Mouse (Mus musculus) small intestine, adult 2 months (tissue): Measurements from ENCODE around the gene Snd1. TPM values are rescaled to one million over a fixed set of nuclear protein-coding genes. Genes with fewer than 3 reads are reported as not detected.

Experiments
- H3K27ac ChIP-seq: fragments of 200-500 bp; 2 replicates; pipeline ENCODE4 v1.5.1; 2012; ENCODE audit warnings: low read depth, low read length, control low read depth, inconsistent platforms; ENCODE audit not compliant: insufficient read depth
- H3K27me3 ChIP-seq: fragments of 200-500 bp; 2 replicates; pipeline ENCODE4 v1.6.1; 2012; ENCODE audit warnings: mild to moderate bottlenecking, moderate library complexity, low read length, inconsistent platforms; ENCODE audit not compliant: control insufficient read depth, insufficient read depth
- H3K36me3 ChIP-seq: fragments of 200-500 bp; 2 replicates; pipeline ENCODE4 v1.6.1; 2012; ENCODE audit warnings: mild to moderate bottlenecking, low read length, control low read depth, inconsistent platforms; ENCODE audit not compliant: control insufficient read depth, insufficient read depth
- H3K4me1 ChIP-seq: fragments of 200-500 bp; 2 replicates; pipeline ENCODE4 v1.6.1; 2012; ENCODE audit warnings: low read length, inconsistent platforms, mixed read lengths; ENCODE audit not compliant: control insufficient read depth, insufficient read depth, insufficient read length
- H3K4me3 ChIP-seq: fragments of 200-500 bp; 2 replicates; pipeline ENCODE4 v1.5.1; 2012; ENCODE audit warnings: low read depth, mild to moderate bottlenecking, control low read depth, inconsistent platforms, low read length, moderate library complexity
- CTCF ChIP-seq: fragments of 200-500 bp; IDR thresholded peaks from 2 replicates; pipeline ENCODE4 v1.5.1; 2012; ENCODE audit warnings: low read depth, mild to moderate bottlenecking, control low read depth, inconsistent platforms, low read length, moderate library complexity, mixed read lengths; ENCODE audit not compliant: insufficient replicate concordance, insufficient read length; ENCODE audit errors: extremely low read depth
- POLR2A ChIP-seq: fragments of 200-500 bp; IDR thresholded peaks from 2 replicates; pipeline ENCODE4 v1.6.1; 2012; ENCODE audit warnings: low read depth, mild to moderate bottlenecking, control low read depth, inconsistent platforms, low read length, moderate library complexity
- WGBS: fragments of 180-500 bp; shearing (Covaris S2); methylation state at CpG from one replicate; pipeline ENCODE4 v1.1.7; 2018; 5-methylcytosine and 5-hydroxymethylcytosine counted together
- polyA plus RNA-seq: library from polyadenylated mRNA; depleted of rRNA; stranded (reverse); fragments of >200 nt; gene quantifications from 2 replicates; pipeline ENCODE4 v1.2.3, GENCODE M21; 2012

Gene Snd1
- polyA plus RNA-seq, 1 experiment, result 77.7 TPM

- Histone ChIP-seq H3K27me3 (no peaks in the 10 kb centered on the region), H3K27ac (no peak overlapping the region), H3K36me3 (peaks cover 1% of the 10 kb centered on the region; the same call in 1 of the 2 replicates), H3K4me1 (no peaks in the 10 kb centered on the region), H3K4me3 (no peak overlapping the region)
- TF ChIP-seq CTCF (no peak), POLR2A (no peak)
- 56% methylated on average over 5 of the region's 5 CpGs for WGBS
Observed at GRCm38 (mm10) chr6:28733884-28734647, 259.1 kb downstream of the Snd1 start.

GRCm38 (mm10) chr6:28735116-28735515 is 260.2 kb downstream of the Snd1 start:
- H3K27ac ChIP-seq, result no peak overlapping the region
- no peak for TF ChIP-seq CTCF
- whole genome bisulfite sequencing, result 38% methylated on average over 9 of the region's 9 CpGs
- H3K27me3 ChIP-seq, result no peaks in the 10 kb centered on the region
- no peak overlapping the region for H3K4me3 ChIP-seq
- no peaks in the 10 kb centered on the region for H3K4me1 ChIP-seq
- H3K36me3 ChIP-seq, result peaks cover 1% of the 10 kb centered on the region; the same call in 1 of the 2 replicates

GRCm38 (mm10) chr6:28736665-28737064 is 261.7 kb downstream of the Snd1 start:
- H3K36me3 ChIP-seq, result peaks cover 3% of the 10 kb centered on the region
- no peaks in the 10 kb centered on the region for H3K27me3 ChIP-seq
- TF ChIP-seq POLR2A, result no peak
- TF ChIP-seq CTCF, result no peak
- no peak overlapping the region for H3K27ac ChIP-seq
- no peaks in the 10 kb centered on the region for H3K4me1 ChIP-seq
- no peak overlapping the region for H3K4me3 ChIP-seq
- WGBS, result 90% methylated on average over 7 of the region's 7 CpGs

GRCm38 (mm10) chr6:28737601-28738000 is 262.7 kb downstream of the Snd1 start:
- H3K27me3 ChIP-seq, result no peaks in the 10 kb centered on the region
- no peak overlapping the region for H3K4me3 ChIP-seq
- TF ChIP-seq CTCF (no peak), POLR2A (no peak)
- WGBS, result 74% methylated on average over 1 of the region's 1 CpGs
- no peaks in the 10 kb centered on the region for H3K4me1 ChIP-seq
- H3K27ac ChIP-seq, result no peak overlapping the region
- peaks cover 3% of the 10 kb centered on the region for H3K36me3 ChIP-seq

GRCm38 (mm10) chr6:28743586-28743985 is 268.6 kb downstream of the Snd1 start:
- no peaks in the 10 kb centered on the region for H3K27me3 ChIP-seq
- no peak overlapping the region for H3K27ac ChIP-seq
- TF ChIP-seq CTCF, result no peak
- no peak for TF ChIP-seq POLR2A
- peaks cover 14% of the 10 kb centered on the region for H3K36me3 ChIP-seq
- no peaks in the 10 kb centered on the region for H3K4me1 ChIP-seq
- 91% methylated on average over 1 of the region's 1 CpGs for WGBS
- no peak overlapping the region for H3K4me3 ChIP-seq

- 92% methylated on average over 7 of the region's 7 CpGs for WGBS
- no peak overlapping the region for H3K4me3 ChIP-seq
- no peak overlapping the region for H3K27ac ChIP-seq
- H3K4me1 ChIP-seq, result no peaks in the 10 kb centered on the region
- H3K36me3 ChIP-seq, result peaks cover 17% of the 10 kb centered on the region
- H3K27me3 ChIP-seq, result no peaks in the 10 kb centered on the region
- no peak for TF ChIP-seq CTCF
- TF ChIP-seq POLR2A, result no peak
Observed at GRCm38 (mm10) chr6:28745864-28746263, 270.9 kb downstream of the Snd1 start.

GRCm38 (mm10) chr6:28747025-28747424 is 272.1 kb downstream of the Snd1 start:
- 86% methylated on average over 5 of the region's 5 CpGs for WGBS
- TF ChIP-seq CTCF (no peak), POLR2A (no peak)
- H3K4me3 ChIP-seq, result no peak overlapping the region
- no peak overlapping the region for H3K27ac ChIP-seq
- H3K36me3 ChIP-seq, result peaks cover 18% of the 10 kb centered on the region
- no peaks in the 10 kb centered on the region for H3K4me1 ChIP-seq
- H3K27me3 ChIP-seq, result no peaks in the 10 kb centered on the region
